Mouse (Mus musculus) myocyte (in vitro differentiated cells): ENCODE measurements at regions not wholly inside any gene's neighbourhood (a gene's known extent, or its start where the extent isn't known, plus 50 kb on each side); places are given as distances from the start of the nearest gene placed in this dataset.

Experiments used
- E2F4 ChIP-seq: IDR thresholded peaks from one replicate; pipeline ENCODE4 v1.6.1; 2011; ENCODE audit warnings: mild to moderate bottlenecking, control low read depth, moderate library complexity; ENCODE audit not compliant: insufficient read depth
- MYOD1 ChIP-seq, 3 experiments: IDR thresholded peaks; one replicate each; pipeline ENCODE4 v1.6.1; 2011; ENCODE audit warnings: control low read depth in 2 of 3, low read depth in 2 of 3, mild to moderate bottlenecking in 2 of 3, moderate library complexity in 1 of 3; ENCODE audit not compliant: insufficient read length in 2 of 3, control insufficient read depth in 1 of 3
- POLR2A ChIP-seq: IDR thresholded peaks from one replicate; pipeline ENCODE4 v1.6.1; 2011; ENCODE audit warnings: low read depth, mild to moderate bottlenecking, control low read depth, moderate library complexity; ENCODE audit not compliant: insufficient read length
- TCF12 ChIP-seq: IDR thresholded peaks from one replicate; pipeline ENCODE4 v1.6.1; 2011; ENCODE audit warnings: mild to moderate bottlenecking, control low read depth; ENCODE audit not compliant: poor library complexity, insufficient read depth, severe bottlenecking
- USF1 ChIP-seq: IDR thresholded peaks from one replicate; pipeline ENCODE4 v1.6.1; 2011; ENCODE audit warnings: low read depth, mild to moderate bottlenecking, control low read depth, moderate library complexity

DNA sequence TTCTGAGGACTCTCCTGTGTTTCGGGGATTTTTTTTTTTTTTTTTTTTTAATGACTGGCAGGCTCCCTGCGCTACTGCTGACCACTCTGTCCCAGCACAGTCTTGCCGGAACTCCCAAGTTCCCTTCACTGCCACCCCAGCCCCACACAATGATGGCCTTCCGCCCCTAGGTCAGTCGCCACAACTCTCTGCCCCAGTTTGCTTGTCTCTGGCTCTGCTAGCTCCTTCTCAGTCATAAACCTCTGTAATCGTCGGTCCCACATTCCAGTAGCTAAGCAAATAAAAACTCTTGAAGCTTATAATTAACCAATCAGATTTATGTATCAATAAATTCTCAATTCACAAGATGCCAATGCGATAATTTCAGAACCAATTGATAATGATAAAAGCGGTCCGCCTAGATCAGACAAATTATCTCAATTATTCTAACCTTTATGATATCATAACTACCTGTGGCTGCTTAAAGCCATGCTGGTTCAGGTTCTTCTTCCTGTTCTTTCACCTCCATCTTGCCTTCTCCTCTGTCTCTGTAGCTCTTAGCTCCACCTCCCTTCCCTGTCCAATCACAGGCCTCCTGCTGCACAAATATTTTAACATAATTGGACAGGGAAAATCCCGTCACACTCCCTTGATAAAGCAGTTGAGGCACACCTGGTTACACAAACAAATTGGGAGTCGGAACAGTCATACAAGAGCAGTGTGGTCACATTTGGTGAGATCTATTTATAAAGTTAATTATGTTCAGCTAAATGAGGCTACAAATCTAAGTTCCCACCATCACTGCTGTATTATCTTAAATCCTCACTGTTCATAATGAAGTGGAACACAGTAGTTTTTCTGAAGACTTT, 135.2 kb upstream of the Tars start:
- TF ChIP-seq POLR2A (no peak), TCF12 (no peak), USF1 (no peak), E2F4 (no peak), MYOD1 (IDR thresholded peaks at IDR 0.05; ENCODE audit: control insufficient read depth in 1 of 3, insufficient read length in 2 of 3, low read depth in 2 of 3) (no peak)
